ENCODE assay signal across 12 mouse cellular contexts in genomic region chr2:161112011-161112410, GRCm38 (mm10).
"Had no signal": no experiment of that assay in that cellular context is flagged by ENCODE, and none has a peak within 500 bp of the region (broad histone marks: within the 10 kb centered on the region; RNA-seq: fewer than 3 reads in every experiment).

No protein-coding gene starts in this region.

- H3K27me3 ChIP-seq: liver, embryonic 12.5 days; lung, embryonic 15.5 days; midbrain, embryonic 12.5 days had no signal

- H3K27ac ChIP-seq: layer of hippocampus, adult 2 months; limb, embryonic 10.5 days; liver, embryonic 12.5 days; lung, embryonic 15.5 days; macrophage; midbrain, embryonic 12.5 days had no signal

- H3K9me3 ChIP-seq: limb, embryonic 10.5 days; liver, embryonic 12.5 days; lung, embryonic 15.5 days; midbrain, embryonic 12.5 days had no signal

- H3K36me3 ChIP-seq: limb, embryonic 10.5 days; liver, embryonic 12.5 days; lung, embryonic 15.5 days; midbrain, embryonic 12.5 days had no signal

- ATAC-seq: liver, embryonic 12.5 days; midbrain, embryonic 16.5 days had no signal

- DNase-seq: kidney, postnatal 10 days; kidney, postnatal 4 days; lung, postnatal 14 days; right cerebral cortex, postnatal 14 days; thymus, postnatal 4 days had no signal

- H3K9ac ChIP-seq: liver, embryonic 12.5 days; lung, embryonic 15.5 days; midbrain, embryonic 12.5 days had no signal

- H3K4me2 ChIP-seq: liver, embryonic 12.5 days; lung, embryonic 15.5 days; midbrain, embryonic 12.5 days had no signal

- H3K4me3 ChIP-seq: layer of hippocampus, adult 2 months; limb, embryonic 10.5 days; liver, embryonic 12.5 days; lung, embryonic 15.5 days; midbrain, embryonic 12.5 days had no signal
